Mouse (Mus musculus): ENCODE measurements around the gene Csnk1e.

Csnk1e gene

GRCm38 (mm10) chr15:79443856-79444410, 11.4 kb downstream of the Csnk1e start:
- no peak for DNase-seq (ENCODE audit: extremely low read depth, insufficient read length, low spot score)

- no peak for DNase-seq (ENCODE audit: extremely low read depth, insufficient read length, low spot score)
These were observed 12.3 kb downstream of the Csnk1e start for GRCm38 (mm10) chr15:79442961-79443518.

GRCm38 (mm10) chr15:79442257-79442611, 13.1 kb downstream of the Csnk1e start:
- no peak for DNase-seq (ENCODE audit: extremely low read depth, insufficient read length, low spot score)

- peak; percentile 63 for DNase-seq (ENCODE audit: extremely low read depth, insufficient read length, low spot score)
These were observed 13.8 kb downstream of the Csnk1e start for GRCm38 (mm10) chr15:79441331-79442256.

GRCm38 (mm10) chr15:79440651-79441330, 14.6 kb downstream of the Csnk1e start:
- no peak for DNase-seq (ENCODE audit: extremely low read depth, insufficient read length, low spot score)

- peak; percentile 69 for DNase-seq (ENCODE audit: extremely low read depth, insufficient read length, low spot score)
These were observed 15.1 kb downstream of the Csnk1e start for GRCm38 (mm10) chr15:79440223-79440622.

GRCm38 (mm10) chr15:79439386-79439785, 16.0 kb downstream of the Csnk1e start:
- no peak for DNase-seq (ENCODE audit: extremely low read depth, insufficient read length, low spot score)

- DNase-seq (ENCODE audit: extremely low read depth, insufficient read length, low spot score), result no peak
These were observed 16.6 kb downstream of the Csnk1e start for GRCm38 (mm10) chr15:79438816-79439215.

- DNase-seq (ENCODE audit: extremely low read depth, insufficient read length, low spot score), result peak; percentile 49
These were observed 17.1 kb downstream of the Csnk1e start for GRCm38 (mm10) chr15:79438209-79438810.

- no peak for DNase-seq (ENCODE audit: extremely low read depth, insufficient read length, low spot score)
These were observed 17.7 kb downstream of the Csnk1e start for GRCm38 (mm10) chr15:79437541-79438208.

GRCm38 (mm10) chr15:79436481-79436921, 18.9 kb downstream of the Csnk1e start:
- DNase-seq (ENCODE audit: extremely low read depth, insufficient read length, low spot score), result no peak

- DNase-seq (ENCODE audit: extremely low read depth, insufficient read length, low spot score), result peak; percentile 62
These were observed 20.1 kb downstream of the Csnk1e start for GRCm38 (mm10) chr15:79435191-79435671.

- no peak for DNase-seq (ENCODE audit: extremely low read depth, insufficient read length, low spot score)
These were observed 22.5 kb downstream of the Csnk1e start for GRCm38 (mm10) chr15:79432892-79433291.

GRCm38 (mm10) chr15:79432328-79432727, 23.0 kb downstream of the Csnk1e start:
- no peak for DNase-seq (ENCODE audit: extremely low read depth, insufficient read length, low spot score)

GRCm38 (mm10) chr15:79431925-79432324, 23.4 kb downstream of the Csnk1e start:
- no peak for DNase-seq (ENCODE audit: extremely low read depth, insufficient read length, low spot score)

GRCm38 (mm10) chr15:79430461-79431000, 24.8 kb downstream of the Csnk1e start:
- no peak for DNase-seq (ENCODE audit: extremely low read depth, insufficient read length, low spot score)

- no peak for DNase-seq (ENCODE audit: extremely low read depth, insufficient read length, low spot score)
These were observed 25.4 kb downstream of the Csnk1e start for GRCm38 (mm10) chr15:79429994-79430393.

GRCm38 (mm10) chr15:79429527-79429926, 25.8 kb downstream of the Csnk1e start:
- no peak for DNase-seq (ENCODE audit: extremely low read depth, insufficient read length, low spot score)

- DNase-seq (ENCODE audit: extremely low read depth, insufficient read length, low spot score), result no peak
These were observed 26.8 kb downstream of the Csnk1e start for GRCm38 (mm10) chr15:79428616-79429015.

GRCm38 (mm10) chr15:79427516-79427915, 27.9 kb downstream of the Csnk1e start:
- no peak for DNase-seq (ENCODE audit: extremely low read depth, insufficient read length, low spot score)

Measured in 3134 (cell line).